Mouse (Mus musculus) natural killer cell, adult 2 months (primary cell): ENCODE results near the gene Lrrc2.

Experiments
- DNase-seq, 2 experiments: peaks; one replicate each; pipeline ENCODE4 v3.0.0; 2022; ENCODE audit warnings: low spot score in 2 of 2

Lrrc2 gene

DNA sequence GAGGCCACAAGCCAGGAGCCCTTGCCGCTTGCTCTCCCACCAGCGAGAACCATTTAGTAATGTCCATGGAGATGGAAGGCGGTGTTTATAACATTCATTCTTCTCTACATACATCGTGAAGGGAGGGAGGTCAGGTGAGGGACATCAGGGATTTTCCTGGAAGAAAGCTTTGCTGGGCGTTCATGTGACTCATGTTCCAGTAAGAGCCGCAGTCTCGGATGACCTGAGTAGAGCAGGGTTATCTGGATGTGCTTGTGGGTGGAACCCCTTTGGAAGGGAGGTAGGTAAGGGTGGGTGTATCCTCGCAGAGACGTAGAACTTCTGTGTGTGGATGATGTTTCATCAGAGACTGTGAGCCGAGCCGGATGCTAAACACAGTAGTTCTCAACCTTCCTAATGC, at the start of gene Lrrc2:
Lrrc2 (plus strand) TSS at position 149 of the 400 bp plus-strand sequence.
- no peak for DNase-seq

DNA sequence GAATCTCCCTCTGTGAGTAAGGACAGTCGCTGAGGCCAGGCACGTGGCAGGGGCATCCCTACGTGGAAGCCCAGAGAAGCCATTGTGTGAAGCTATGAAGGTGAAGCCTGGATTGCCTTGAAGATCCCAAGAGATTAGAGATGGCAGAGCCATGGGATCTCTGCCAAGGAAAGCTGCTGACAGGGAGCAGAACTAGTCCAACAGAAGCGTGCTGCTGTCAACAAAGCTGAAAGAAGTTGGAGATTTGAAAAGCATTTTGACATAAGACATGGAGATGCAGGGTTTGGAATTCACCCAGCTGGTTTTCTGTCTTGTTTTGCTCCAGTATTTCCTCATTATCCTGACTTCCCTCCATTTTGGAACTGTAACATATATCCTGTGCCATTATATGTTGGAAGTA, 49.1 kb upstream of the Lrrc2 start:
- DNase-seq = no peak

DNA sequence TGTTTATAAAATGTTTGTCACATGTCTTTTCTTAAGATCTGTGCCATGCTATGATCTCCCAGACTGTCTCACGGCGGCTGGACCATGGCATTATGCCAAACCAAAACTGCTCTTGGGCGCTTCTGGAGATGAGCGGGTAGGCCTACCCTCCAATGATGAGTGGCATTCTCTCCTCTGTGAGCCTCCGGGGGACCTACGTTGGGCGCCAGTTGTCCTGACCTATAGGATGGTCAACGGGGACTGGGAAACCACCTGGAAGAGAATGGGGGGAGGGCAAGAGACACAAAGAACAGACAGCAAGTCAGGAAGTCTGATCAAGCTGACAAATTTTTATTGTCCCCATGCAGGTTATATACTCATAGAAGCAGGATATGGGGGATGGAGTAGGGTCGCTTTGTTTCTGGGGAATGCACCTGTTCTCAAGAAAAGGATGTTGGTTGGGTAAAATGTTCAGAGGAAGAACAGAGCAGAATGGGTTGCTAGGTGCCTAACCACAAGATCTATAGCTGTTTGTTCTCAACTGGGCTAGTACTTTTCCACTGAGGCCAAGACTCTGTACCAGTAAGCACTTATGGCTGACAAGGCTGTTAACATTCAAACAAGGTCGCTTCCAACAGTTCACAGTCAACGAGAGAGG, 44.0 kb upstream of the Lrrc2 start:
- DNase-seq = no peak

DNA sequence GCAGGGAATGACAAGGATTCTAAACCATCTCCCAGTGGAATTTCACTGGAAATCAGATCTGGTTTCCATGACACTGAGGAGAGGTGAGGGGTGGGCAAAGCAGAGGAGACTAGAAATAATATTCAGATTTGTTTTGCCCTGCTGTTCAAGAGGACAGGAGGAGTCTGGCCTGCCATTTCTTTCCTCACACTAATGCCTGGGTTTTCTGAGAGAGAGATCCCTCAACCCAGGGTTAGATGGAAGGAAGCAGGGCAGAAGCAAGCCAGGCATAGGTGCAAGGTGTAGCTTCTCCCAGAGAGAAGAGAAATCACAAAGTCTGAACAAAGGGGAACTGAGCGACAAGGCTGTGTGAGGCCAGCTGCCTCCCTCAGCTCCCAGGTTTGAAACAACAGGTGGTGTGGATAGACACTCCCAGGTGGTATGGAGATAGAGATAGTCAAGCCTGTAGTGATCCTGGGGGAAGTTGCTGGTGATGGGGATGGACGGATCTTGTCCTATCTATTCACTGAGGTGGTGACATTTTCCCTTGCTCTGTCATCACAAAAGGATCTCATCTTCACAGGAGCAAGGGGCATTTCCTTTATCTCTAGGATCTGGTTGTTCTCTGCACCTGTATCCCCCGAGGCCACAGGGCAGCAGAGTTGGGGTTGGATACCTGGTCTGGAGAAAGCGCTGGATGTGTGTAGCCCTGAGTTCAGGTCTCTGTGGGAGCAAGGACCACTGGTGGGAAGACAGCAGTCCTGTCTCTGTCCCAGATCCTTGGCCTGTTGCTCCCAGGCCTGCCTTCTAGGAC, 43.3 kb upstream of the Lrrc2 start:
- no peak for DNase-seq

DNA sequence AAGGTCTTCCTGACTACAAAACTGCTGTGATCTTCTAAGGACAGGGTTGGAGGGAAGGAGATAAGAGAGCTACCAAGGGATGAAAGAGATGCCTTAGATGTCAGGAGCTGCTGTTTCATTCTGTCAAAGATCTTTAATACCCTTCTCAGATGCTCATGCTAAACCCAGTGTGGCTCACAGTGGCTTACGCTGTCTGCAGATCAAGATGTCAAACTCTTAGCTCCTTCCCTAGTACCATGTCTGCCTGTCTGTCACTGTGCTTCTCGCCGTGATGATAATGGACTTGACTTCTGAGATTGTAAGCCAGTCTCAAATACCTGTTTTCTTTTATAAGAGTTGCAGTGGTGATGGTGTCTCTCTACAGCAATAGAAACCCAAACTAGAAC, 42.7 kb upstream of the Lrrc2 start:
- DNase-seq = no peak

DNA sequence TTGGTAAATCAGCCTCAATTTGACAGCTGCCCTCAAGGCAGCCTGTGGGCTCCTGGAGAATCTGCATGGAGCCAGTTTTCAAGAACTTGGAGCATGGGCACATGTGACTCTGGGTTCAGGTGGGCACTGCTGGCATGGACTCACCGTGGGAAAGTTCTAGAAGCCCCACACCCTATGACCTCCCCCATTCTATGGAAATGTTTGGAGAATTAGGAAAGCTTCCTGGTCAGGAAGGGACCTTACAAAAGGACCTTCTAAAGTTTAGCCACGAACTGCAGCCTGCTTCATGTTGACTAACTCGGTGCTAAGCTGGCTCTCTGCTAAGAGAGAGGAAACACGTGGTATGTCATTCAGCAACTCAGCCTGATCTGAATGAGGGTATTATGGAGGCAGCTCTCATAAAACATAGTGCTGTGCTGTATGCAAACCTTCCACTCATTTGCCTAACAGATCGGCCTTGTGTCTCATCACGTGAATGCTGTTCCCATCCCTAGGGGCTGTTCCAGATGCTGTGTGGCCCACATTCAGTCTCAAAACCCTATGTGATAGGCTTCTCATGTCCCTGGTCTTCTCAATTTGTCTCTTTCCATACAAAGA, 41.9 kb upstream of the Lrrc2 start:
- DNase-seq = no peak

DNA sequence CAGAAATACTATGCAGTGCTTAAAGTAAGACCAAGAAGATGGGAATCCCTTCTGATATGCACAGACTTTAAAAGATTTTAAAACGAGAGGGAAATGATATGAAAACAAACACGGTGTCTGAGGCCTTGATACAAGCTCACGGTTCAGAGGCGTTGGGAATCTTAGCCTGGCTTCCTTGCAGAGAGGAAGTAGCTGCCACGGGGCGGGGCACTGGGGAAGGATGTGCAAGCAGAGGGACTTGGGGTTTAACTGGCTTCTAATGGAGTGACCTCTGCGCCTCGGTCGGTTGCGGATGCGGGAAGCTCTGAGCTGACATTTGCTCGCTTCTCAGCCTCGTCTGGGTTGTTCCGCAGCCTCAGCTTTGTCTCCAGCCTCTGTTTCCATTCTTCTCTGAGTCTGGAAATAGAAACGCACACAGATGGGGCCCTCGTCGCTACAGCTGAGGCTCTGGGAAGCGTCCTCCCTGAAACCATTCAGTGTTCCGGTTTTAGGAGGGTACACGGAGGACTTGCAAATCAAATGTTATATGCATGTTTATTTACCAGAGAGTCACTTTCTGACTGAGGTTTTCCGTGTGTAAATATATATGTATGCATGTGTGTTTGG, 36.6 kb upstream of the Lrrc2 start:
- no peak for DNase-seq

DNA sequence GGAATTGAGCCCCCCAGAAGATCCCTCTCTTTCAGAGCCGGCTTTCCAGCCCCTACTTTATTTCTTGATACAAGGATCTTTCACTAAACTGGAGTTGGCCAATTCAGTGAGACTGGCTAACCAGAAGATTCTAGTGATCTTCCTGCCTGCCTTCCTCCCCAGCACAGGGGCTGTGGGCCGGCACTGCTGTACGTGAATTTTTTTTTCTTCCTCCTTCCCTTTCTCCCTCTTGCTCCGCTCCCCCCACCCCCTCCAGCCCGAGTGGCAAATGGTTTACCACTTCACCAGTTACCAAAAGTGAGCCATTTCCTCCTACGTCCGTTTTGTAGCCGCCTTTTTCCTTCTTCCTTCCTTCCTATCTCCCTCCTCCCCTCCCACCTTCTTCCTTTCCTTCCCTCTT, 35.9 kb upstream of the Lrrc2 start:
- no peak for DNase-seq

DNA sequence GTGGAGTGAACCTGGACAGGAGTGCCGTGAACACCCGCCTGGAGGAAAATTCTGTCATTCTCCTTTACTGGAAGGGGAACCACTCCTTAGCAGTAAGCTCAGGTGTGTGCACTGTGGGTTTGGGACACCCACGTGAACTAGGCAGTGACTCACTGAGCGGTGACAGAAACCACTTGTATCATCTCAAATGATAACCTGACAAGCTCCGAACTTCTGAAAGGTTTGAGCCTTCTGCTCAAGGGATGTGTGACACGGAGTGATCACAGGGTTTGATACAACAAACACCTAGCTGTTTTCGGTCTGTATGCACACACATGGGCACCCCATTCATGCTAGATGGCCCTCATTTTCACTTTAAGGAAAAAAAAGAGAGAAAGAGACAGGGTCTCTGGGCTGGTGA, 34.6 kb upstream of the Lrrc2 start, which contains the start of gene Fam240a:
Fam240a (minus strand) TSS at position 76 of the 400 bp plus-strand sequence.
- DNase-seq = peak in 1 of 2 experiments; percentile 12

DNA sequence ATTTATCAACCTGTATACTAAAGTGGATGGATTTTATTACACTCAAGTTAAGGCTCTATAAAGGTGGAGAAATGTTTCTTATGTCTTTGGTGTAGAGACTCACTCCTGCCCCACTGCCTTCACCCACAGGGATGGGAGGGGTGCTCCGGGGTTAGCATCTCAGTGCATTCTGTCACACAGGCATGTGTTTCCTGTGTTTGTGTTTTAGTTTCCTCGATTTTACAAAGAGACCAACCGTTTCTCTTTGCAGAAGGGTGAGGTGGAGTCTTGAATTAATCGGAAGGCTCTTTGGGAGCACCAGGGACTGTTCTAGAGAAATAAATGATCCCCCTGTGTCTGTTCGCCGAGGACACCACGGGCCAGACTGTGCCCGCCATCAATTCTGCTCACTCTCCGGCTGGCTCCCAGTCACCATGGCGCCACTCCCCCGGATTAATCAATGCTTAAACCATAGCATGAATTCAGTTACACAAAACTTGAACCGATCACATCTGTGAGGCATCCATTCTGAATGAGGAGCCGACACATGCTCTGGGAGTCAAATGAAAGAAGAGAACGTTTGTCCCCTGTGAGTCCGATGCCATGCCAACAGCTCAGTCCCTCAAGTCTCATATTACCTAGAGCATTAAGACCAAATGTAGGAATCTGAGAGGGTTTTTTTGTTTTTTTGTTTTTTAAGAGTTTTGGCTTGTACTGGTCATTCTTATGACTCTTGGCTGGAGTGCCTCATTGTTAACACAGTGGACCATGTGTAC, 30.5 kb upstream of the Lrrc2 start:
- no peak for DNase-seq

DNA sequence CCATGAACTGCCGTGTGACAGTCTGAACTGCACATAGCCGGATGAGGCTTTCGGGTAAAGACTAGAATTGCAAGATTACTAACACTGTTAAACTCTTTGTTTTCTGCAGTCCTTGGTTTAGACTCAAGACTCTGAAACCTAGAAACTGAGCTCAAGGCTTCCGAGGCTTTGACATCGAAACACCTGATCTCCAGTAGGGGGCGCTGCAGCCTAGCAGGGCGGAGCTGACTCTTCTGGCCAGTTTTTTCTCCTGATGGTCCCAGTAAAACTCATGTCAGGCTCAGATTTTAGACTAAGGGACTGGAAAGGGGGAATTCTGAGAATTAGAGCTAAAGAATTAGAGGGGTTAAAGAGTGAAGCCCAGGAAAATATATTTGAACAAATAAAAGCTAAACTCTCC, 28.6 kb upstream of the Lrrc2 start:
- DNase-seq = peak; percentile 37 to 52

DNA sequence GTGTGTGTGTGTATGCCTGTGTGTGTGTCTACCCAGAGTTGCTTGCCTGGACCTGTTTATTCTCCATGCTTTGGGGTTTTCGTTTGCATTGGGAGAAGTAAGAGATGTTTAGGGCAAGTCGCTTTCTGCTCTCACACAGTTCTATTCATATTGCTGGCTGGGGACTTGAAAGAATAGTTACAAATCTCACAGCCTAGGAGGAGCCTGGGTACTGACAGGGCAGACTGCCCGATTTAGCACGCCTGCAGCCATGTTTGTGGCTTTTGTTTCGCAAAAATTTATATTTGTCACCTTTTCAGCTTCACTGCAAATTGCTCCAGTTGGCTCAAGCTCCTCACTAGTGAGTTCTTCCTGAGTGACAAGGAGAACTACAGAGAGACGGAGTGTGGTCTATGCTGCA, 19.8 kb upstream of the Lrrc2 start:
- DNase-seq = no peak

DNA sequence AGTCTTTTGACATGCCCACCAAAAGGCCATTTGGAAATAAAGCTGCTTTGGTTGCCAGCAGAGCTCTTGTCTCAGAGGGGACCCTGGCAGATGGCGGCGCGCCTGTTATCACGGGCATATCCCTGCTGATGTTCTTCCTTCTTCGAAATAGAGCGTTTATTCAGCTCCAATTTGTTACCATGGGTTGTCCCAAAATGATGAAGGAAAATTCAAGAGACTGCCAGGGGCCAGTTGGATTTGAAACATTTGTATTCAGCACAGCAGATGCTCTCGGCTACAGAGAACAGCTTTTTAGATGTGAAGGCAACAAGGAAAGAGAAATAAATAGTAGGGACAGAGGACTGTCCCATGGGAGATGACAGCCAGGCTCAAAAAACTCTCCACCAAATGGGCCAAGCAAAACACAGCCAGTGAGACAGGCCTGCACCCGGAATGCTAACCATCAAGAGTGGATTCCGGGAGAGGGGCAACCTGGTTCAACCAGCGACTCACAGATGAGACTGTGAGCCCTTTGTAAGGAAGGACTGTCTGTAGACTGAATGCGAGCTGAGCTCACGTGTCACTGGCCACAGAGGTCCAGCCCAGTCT, 17.4 kb upstream of the Lrrc2 start:
- DNase-seq = no peak

DNA sequence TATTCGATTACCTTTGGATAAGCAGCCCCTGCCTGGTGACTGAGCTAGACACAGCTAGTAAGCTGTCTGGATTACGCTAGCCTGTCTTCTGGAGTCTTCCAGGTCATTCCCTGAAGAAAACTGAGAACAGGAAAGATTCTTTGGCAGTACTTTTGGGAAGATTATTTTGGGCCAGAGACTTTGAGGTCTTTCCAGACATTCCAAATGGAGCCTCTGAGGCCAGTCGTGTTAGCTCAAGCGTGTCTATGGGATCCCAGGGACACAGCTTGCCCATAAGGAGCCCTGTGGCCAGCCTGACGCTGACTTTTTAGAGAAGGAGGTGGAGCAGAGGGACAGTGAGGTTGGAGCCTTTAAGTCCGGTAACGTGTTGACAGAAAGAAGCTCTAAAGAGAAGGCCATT, 15.4 kb upstream of the Lrrc2 start:
- DNase-seq = no peak

DNA sequence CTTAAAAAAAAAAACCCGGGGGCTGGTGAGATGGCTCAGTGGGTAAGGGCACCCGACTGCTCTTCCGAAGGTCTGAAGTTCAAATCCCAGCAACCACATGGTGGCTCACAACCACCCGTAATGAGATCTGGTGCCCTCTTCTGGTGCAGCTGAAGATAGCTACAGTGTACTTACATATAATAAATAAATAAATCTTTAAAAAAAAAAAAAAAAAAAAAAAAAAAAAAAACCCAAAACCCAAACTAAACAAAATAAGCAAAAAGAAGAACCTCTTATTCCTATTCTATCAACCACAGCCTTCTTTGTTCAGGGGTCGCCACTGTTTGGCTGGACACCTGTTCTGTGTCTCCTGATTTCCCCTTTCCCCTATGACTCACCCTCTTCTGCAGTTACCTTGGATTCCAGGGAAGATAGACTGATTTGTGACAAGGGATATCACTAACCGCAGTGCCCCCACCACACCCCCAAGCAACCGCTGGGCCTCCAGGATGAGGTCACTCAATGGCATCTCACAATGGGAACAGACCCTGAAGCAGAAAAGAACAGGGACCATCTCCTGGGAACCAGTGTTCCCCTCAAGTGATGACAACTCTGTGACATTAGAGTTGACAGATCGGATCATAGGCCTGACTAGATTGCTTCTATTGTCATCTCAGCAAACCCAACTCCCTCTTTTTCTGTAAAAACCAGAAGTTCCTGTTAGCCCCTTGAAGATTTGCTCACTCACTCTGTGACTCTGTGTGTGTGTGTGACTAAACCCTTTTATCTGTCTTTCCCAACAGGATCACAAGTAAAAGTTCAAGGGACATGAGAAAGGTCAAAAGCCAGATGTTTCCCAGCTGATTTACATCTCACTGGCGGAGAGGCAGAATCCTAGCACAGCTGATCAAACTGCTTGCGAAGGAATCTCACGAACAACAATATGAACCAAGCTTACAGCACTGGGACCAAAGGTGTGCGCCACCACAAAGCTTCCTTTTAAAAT, 13.5 kb upstream of the Lrrc2 start:
- no peak for DNase-seq

DNA sequence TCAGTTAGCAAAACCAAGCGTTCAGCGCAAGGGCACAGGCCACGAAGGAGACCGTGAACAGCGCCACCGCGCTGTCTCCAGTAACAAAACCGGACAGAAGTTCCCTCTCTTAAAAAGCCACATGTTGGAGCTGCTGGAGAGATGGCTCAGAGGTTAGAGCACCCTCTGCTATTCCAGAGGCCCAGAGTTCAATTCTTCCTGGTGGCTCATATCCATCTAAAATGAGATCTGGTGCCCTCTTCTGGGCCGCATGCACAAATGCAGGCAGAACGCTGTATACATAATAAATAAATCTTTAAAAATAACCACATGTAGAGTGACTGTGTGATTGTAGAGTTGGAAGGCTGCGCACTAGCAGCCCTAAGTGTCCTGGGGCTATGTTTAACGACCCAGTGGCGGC, 7.1 kb upstream of the Lrrc2 start:
- no peak for DNase-seq

DNA sequence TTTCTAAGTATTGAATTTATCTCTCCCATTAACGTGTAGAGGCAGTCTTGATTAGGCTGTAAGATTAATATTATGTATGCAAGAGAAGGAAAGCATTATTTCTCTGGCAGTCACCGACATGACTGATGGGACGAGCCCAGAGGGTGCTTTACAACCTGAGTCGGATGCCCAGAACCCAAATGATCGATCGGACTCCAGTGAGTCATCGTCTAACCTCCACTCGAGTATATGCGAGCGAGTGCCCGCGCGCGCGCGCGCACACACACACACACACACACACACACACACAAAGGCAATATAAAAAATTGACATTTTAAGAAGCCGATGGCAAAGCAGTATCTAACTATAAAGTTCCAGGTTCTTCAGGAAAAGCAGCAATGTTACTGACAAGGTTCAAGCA, 6.0 kb upstream of the Lrrc2 start:
- DNase-seq = no peak

DNA sequence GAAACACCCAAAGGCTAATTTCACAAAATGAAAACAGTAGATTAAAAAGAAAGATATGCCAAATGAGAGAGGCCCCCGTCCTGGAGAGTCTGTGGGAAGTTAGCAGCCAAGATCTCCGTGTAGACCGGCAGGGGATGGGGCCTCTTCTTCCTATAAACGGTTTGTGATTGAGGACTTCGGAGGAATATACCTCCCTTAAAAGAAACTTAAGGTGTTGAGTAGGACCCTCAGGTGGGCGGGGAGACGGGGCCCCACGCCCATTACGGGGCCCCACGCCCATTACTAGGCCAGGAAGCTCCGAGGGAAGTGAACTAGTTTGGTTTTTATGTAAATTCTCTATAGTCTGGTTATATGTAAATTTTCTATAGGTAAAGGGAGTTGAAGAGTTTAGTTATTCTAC, 5.4 kb upstream of the Lrrc2 start, which contains the start of gene Tdgf1:
Tdgf1 (minus strand) TSS at position 233 of the 400 bp plus-strand sequence.
- DNase-seq = no peak

DNA sequence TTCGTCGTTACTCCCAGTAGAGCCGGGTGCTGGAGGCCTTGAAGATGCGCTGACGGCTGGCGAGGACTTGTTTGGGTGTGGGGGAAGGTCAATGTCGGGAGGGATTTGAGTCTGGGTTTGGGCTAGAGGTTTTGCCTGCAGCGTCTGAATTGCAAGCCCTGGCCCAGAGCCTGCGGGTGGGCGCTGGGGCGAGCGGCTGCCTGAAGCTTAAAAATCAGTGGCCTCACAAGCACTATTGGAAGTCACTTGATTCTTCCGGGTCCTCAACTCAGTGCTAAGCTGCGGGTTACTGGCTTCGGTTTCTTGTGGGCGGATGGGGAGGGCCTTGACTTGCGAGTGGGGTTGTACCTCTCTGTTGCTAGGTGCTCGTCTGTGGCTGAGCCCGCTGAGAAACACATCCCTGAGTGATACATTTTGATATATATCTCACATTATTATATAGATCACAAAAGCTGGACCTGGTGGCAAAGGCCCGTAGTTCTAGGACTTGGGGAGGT, 4.7 kb upstream of the Lrrc2 start:
- DNase-seq = peak; percentile 17 to 37

DNA sequence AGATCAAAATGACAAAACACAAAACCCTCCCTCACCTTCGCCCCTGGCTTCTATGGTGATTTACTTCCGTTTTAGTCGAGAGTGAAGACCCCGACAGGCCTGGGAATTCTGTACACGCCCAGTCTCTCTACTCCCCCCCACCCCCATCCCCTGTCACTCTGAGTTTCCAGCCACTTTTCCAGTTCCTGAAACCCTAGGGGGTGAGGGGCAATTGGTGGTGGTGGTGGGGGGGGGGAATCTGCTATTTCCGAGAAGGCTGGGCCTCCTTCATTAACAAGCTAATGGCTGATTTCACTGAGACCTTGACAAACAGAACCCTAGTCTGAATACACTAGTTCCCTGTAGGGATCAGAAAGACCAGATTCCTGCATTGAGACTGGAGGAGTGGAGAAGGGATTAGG, 4.1 kb upstream of the Lrrc2 start:
- no peak for DNase-seq
